Mouse (Mus musculus) MEL (cell line): ENCODE data around the gene Acly. TPM values are rescaled to one million over a fixed set of nuclear protein-coding genes. Genes with fewer than 3 reads are reported as not detected.

Experiments
- DNase-seq: peaks from one replicate; pipeline ENCODE4 v3.0.0; 2011; ENCODE audit warnings: low read depth, low spot score
- H3K27ac ChIP-seq: 2 replicates; pipeline ENCODE4 v1.5.1; 2012; ENCODE audit warnings: low read depth, mild to moderate bottlenecking, control low read depth, low read length, moderate library complexity; ENCODE audit not compliant: control insufficient read depth
- H3K27me3 ChIP-seq, 2 experiments: fragments of 150-350 bp in 1 of 2; sonication (generic) in 1 of 2; 2 replicates each; pipeline ENCODE4 v1.6.1; 2012; ENCODE audit warnings: low read length in 2 of 2, mild to moderate bottlenecking in 2 of 2, improper control_type of control experiment in 1 of 2, moderate library complexity in 1 of 2; ENCODE audit not compliant: insufficient read depth in 2 of 2, control insufficient read depth in 1 of 2
- H3K36me3 ChIP-seq, 2 experiments: 2 replicates each; pipeline ENCODE4 v1.6.1; 2012 to 2014; ENCODE audit warnings: low read length in 2 of 2, improper control_type of control experiment in 1 of 2, inconsistent platforms in 1 of 2, mild to moderate bottlenecking in 1 of 2; ENCODE audit not compliant: insufficient read depth in 2 of 2, control insufficient read depth in 1 of 2
- H3K4me1 ChIP-seq, 2 experiments: fragments of 150-350 bp in 1 of 2; sonication (generic) in 1 of 2; 2 replicates each; pipeline ENCODE4 v1.6.1; 2012; ENCODE audit warnings: low read length in 2 of 2, improper control_type of control experiment in 1 of 2, mild to moderate bottlenecking in 1 of 2; ENCODE audit not compliant: insufficient read depth in 2 of 2, control insufficient read depth in 1 of 2
- H3K4me3 ChIP-seq, 2 experiments: fragments of 150-350 bp in 1 of 2; sonication (generic) in 1 of 2; 2 replicates each; pipeline ENCODE4 v1.5.1; 2012; ENCODE audit warnings: low read depth in 2 of 2, low read length in 2 of 2, mild to moderate bottlenecking in 2 of 2, moderate library complexity in 2 of 2, control low read depth in 1 of 2, improper control_type of control experiment in 1 of 2; ENCODE audit not compliant: control insufficient read depth in 1 of 2, insufficient read depth in 1 of 2
- H3K79me2 ChIP-seq: 2 replicates; pipeline ENCODE4 v1.6.1; 2012; ENCODE audit warnings: mild to moderate bottlenecking, low read length, moderate library complexity; ENCODE audit not compliant: control insufficient read depth, poor library complexity, insufficient read depth
- H3K9ac ChIP-seq: 2 replicates; pipeline ENCODE4 v1.6.1; 2012; ENCODE audit warnings: low read depth, mild to moderate bottlenecking, control low read depth, low read length, moderate library complexity; ENCODE audit not compliant: control insufficient read depth, poor library complexity, severe bottlenecking
- H3K9me3 ChIP-seq: fragments of 150-350 bp; sonication (generic); replicated peaks from 2 replicates; pipeline ENCODE4 v1.6.1; 2012; ENCODE audit warnings: mild to moderate bottlenecking, low read length, improper control_type of control experiment, moderate library complexity; ENCODE audit not compliant: insufficient read depth
- CTCF ChIP-seq, 3 experiments: IDR thresholded peaks in 2 of 3; conservative IDR thresholded peaks in 1 of 3; 2 replicates each; pipeline ENCODE4 v1.5.1; 2011 to 2012; ENCODE audit warnings: low read length in 3 of 3, low read depth in 2 of 3, mild to moderate bottlenecking in 2 of 3, improper control_type of control experiment in 1 of 3, inconsistent platforms in 1 of 3, mixed read lengths in 1 of 3, moderate library complexity in 1 of 3; ENCODE audit not compliant: control insufficient read depth in 1 of 3, insufficient read depth in 1 of 3, poor library complexity in 1 of 3, severe bottlenecking in 1 of 3
- E2F4 ChIP-seq: IDR thresholded peaks from 2 replicates; pipeline ENCODE4 v1.6.1; 2011; ENCODE audit warnings: low read depth, low read length, improper control_type of control experiment, borderline replicate concordance
- ELF1 ChIP-seq: IDR thresholded peaks from 2 replicates; pipeline ENCODE4 v1.6.1; 2014; ENCODE audit warnings: low read depth, mild to moderate bottlenecking, inconsistent platforms, low read length, improper control_type of control experiment, moderate library complexity
- EP300 ChIP-seq, 2 experiments: IDR thresholded peaks; 2 replicates each; pipeline ENCODE4 v1.6.1; 2011; ENCODE audit warnings: improper control_type of control experiment in 2 of 2, low read length in 2 of 2, low read depth in 1 of 2, mild to moderate bottlenecking in 1 of 2
- GATA1 ChIP-seq: IDR thresholded peaks from 2 replicates; pipeline ENCODE4 v1.6.1; 2011; ENCODE audit warnings: low read depth, low read length, improper control_type of control experiment
- HCFC1 ChIP-seq: IDR thresholded peaks from 2 replicates; pipeline ENCODE4 v1.6.1; 2012; ENCODE audit warnings: low read depth, mild to moderate bottlenecking, inconsistent platforms, low read length, improper control_type of control experiment, moderate library complexity
- KAT2A ChIP-seq: conservative IDR thresholded peaks from 2 replicates; pipeline ENCODE4 v1.6.1; 2012; ENCODE audit warnings: low read depth, low read length, improper control_type of control experiment, inconsistent platforms
- MAX ChIP-seq: IDR thresholded peaks from 2 replicates; pipeline ENCODE4 v1.6.1; 2011; ENCODE audit warnings: low read length, improper control_type of control experiment
- MAZ ChIP-seq: IDR thresholded peaks from 2 replicates; pipeline ENCODE4 v1.6.1; 2012; ENCODE audit warnings: low read depth, mild to moderate bottlenecking, inconsistent platforms, low read length, improper control_type of control experiment
- MXI1 ChIP-seq: IDR thresholded peaks from 2 replicates; pipeline ENCODE4 v1.6.1; 2011; ENCODE audit warnings: mild to moderate bottlenecking, low read depth, low read length, improper control_type of control experiment
- MYB ChIP-seq: IDR thresholded peaks from 2 replicates; pipeline ENCODE4 v1.6.1; 2011; ENCODE audit warnings: mild to moderate bottlenecking, low read depth, low read length, improper control_type of control experiment
- NRF1 ChIP-seq: IDR thresholded peaks from 2 replicates; pipeline ENCODE4 v1.6.1; 2014; ENCODE audit warnings: low read depth, mild to moderate bottlenecking, inconsistent platforms, low read length, improper control_type of control experiment, moderate library complexity; ENCODE audit not compliant: poor library complexity, insufficient read depth, severe bottlenecking
- POLR2A ChIP-seq, 2 experiments: IDR thresholded peaks; 2 replicates each; pipeline ENCODE4 v1.6.1; 2011 to 2012; ENCODE audit warnings: low read length in 2 of 2, mild to moderate bottlenecking in 2 of 2, control low read depth in 1 of 2, improper control_type of control experiment in 1 of 2, low read depth in 1 of 2, moderate library complexity in 1 of 2; ENCODE audit not compliant: control insufficient read depth in 1 of 2, insufficient read depth in 1 of 2, poor library complexity in 1 of 2
- POLR2AphosphoS2 ChIP-seq: IDR thresholded peaks from 2 replicates; pipeline ENCODE4 v1.6.1; 2011; ENCODE audit warnings: low read length, improper control_type of control experiment
- RAD21 ChIP-seq: IDR thresholded peaks from 2 replicates; pipeline ENCODE4 v1.6.1; 2011; ENCODE audit warnings: mild to moderate bottlenecking, low read depth, low read length, improper control_type of control experiment
- RCOR1 ChIP-seq: IDR thresholded peaks from 2 replicates; pipeline ENCODE4 v1.6.1; 2012; ENCODE audit warnings: low read depth, mild to moderate bottlenecking, inconsistent platforms, low read length, improper control_type of control experiment
- SIN3A ChIP-seq: IDR thresholded peaks from 2 replicates; pipeline ENCODE4 v1.6.1; 2012; ENCODE audit warnings: low read length, improper control_type of control experiment, inconsistent platforms
- SMC3 ChIP-seq: IDR thresholded peaks from 2 replicates; pipeline ENCODE4 v1.6.1; 2011; ENCODE audit warnings: low read depth, low read length, improper control_type of control experiment
- TAL1 ChIP-seq: IDR thresholded peaks from 2 replicates; pipeline ENCODE4 v1.6.1; 2012; ENCODE audit warnings: mild to moderate bottlenecking, inconsistent platforms, low read length, moderate library complexity, mixed read lengths
- TCF12 ChIP-seq: IDR thresholded peaks from 2 replicates; pipeline ENCODE4 v1.6.1; 2014; ENCODE audit warnings: low read depth, mild to moderate bottlenecking, inconsistent platforms, low read length, improper control_type of control experiment, moderate library complexity
- ZC3H11A ChIP-seq: IDR thresholded peaks from 2 replicates; pipeline ENCODE4 v1.6.1; 2012; ENCODE audit warnings: low read depth, mild to moderate bottlenecking, inconsistent platforms, low read length, improper control_type of control experiment
- ZNF384 ChIP-seq: IDR thresholded peaks from 2 replicates; pipeline ENCODE4 v1.6.1; 2012; ENCODE audit warnings: low read depth, mild to moderate bottlenecking, inconsistent platforms, low read length, improper control_type of control experiment
- polyA plus RNA-seq, 2 experiments: library from polyadenylated mRNA; stranded (reverse) in 1 of 2; unstranded in 1 of 2; fragments of >175 nt in 1 of 2; fragments of >200 nt in 1 of 2; gene quantifications; 2 replicates each; pipeline versions ENCODE4 v1.2.1 to v1.2.4; 2012; ENCODE audit warnings: low replicate concordance in 2 of 2, low read depth in 1 of 2; ENCODE audit not compliant: insufficient read length in 2 of 2, insufficient read depth in 1 of 2, missing spikeins in 1 of 2
- total RNA-seq: library from RNA; depleted of rRNA; stranded (reverse); fragments of 300-350 nt; gene quantifications from 2 replicates; pipeline ENCODE4 v1.2.3, GENCODE M21; 2012

The Acly gene
- total and polyA plus RNA-seq, 3 experiments: 167 to 234 TPM; not detected in 1

DNA sequence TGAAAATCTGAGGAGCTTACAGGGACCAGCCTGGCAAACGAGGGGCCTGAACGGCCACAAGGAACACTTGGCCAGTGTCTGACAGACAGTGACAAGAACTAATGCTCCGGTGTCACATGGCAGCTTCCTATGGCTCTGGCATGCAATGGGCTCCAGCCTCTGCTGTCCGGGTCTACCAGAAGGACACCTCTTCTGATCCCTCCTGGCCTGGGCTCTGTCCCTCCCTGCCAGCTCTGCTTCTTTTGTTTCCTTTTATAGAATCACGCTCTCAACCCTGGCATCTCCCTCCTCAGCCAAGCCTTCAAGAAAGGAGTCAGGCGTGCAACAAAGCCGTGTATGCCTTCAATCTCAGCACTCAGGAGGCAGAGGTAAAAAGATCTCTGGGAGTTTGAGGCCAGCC, 97.7 kb downstream of the Acly start:
- H3K27me3 ChIP-seq: no peaks in the 10 kb centered on the region
- no peak for TF ChIP-seq GATA1
- TF ChIP-seq RCOR1: no peak
- no peak for TF ChIP-seq CTCF (IDR thresholded peaks at IDR 0.05 in 2 of 3, conservative IDR thresholded peaks at IDR 0.05 in 1 of 3; ENCODE audit: control insufficient read depth in 1 of 3, insufficient read depth in 1 of 3, low read depth in 2 of 3, low read length in 3 of 3, poor library complexity in 1 of 3, severe bottlenecking in 1 of 3)
- no peak for TF ChIP-seq ZC3H11A
- peaks cover 0 to 4% of the 10 kb centered on the region in 2 experiments; a peak in 2 of 4 replicates for H3K36me3 ChIP-seq
- no peak overlapping the region for H3K9ac ChIP-seq
- H3K4me1 ChIP-seq: peaks cover 2 to 8% of the 10 kb centered on the region in 2 experiments
- DNase-seq: no peak
- no peak overlapping the region for H3K27ac ChIP-seq
- no peaks in the 10 kb centered on the region for H3K9me3 ChIP-seq
- H3K4me3 ChIP-seq: no peak overlapping the region
- no peaks in the 10 kb centered on the region for H3K79me2 ChIP-seq

GRCm38 (mm10) chr11:100428612-100429199, 99.1 kb downstream of the Acly start:
- no peak overlapping the region for H3K4me3 ChIP-seq

GRCm38 (mm10) chr11:100426820-100427219, 101.0 kb downstream of the Acly start:
- no peaks in the 10 kb centered on the region for H3K27me3 ChIP-seq

More at GRCm38 (mm10) chr11:100428612-100429199, 99.1 kb downstream of the Acly start:
- Histone ChIP-seq H3K9me3 (no peaks in the 10 kb centered on the region), H3K9ac (no peak overlapping the region), H3K36me3 (peaks cover 0 to 4% of the 10 kb centered on the region in 2 experiments; a peak in 2 of 4 replicates), H3K27me3 (no peaks in the 10 kb centered on the region), H3K4me1 (peaks cover 2 to 8% of the 10 kb centered on the region in 2 experiments), H3K27ac (no peak overlapping the region), H3K79me2 (no peaks in the 10 kb centered on the region)
- no peak for TF ChIP-seq MAX
- no peak for TF ChIP-seq MYB
- TF ChIP-seq TAL1: no peak
- TF ChIP-seq EP300 (IDR thresholded peaks at IDR 0.05; ENCODE audit: low read depth in 1 of 2, low read length in 2 of 2): no peak
- no peak for TF ChIP-seq SMC3
- no peak for TF ChIP-seq RCOR1
- no peak for TF ChIP-seq ELF1
- no peak for TF ChIP-seq NRF1
- no peak for DNase-seq

More at GRCm38 (mm10) chr11:100426820-100427219, 101.0 kb downstream of the Acly start:
- Histone ChIP-seq H3K9me3 (no peaks in the 10 kb centered on the region), H3K27ac (no peak overlapping the region), H3K36me3 (peaks cover 0 to 4% of the 10 kb centered on the region in 2 experiments; a peak in 2 of 4 replicates), H3K9ac (no peak overlapping the region), H3K79me2 (no peaks in the 10 kb centered on the region), H3K4me1 (peaks cover 2 to 8% of the 10 kb centered on the region in 2 experiments), H3K4me3 (no peak overlapping the region)
- TF ChIP-seq MAZ (no peak), POLR2AphosphoS2 (no peak), SIN3A (no peak), POLR2A (IDR thresholded peaks at IDR 0.05; ENCODE audit: control insufficient read depth in 1 of 2, insufficient read depth in 1 of 2, low read depth in 1 of 2, low read length in 2 of 2, poor library complexity in 1 of 2) (no peak), TCF12 (no peak), KAT2A (no peak), ZNF384 (no peak), RAD21 (no peak), HCFC1 (no peak), E2F4 (no peak), MXI1 (no peak)
- no peak for DNase-seq
